Mouse (Mus musculus) cerebellum, postnatal 4 days (tissue): ENCODE results near the gene Kidins220.

Source experiments
- DNase-seq, 2 experiments: peaks; one replicate each; pipeline ENCODE4 v3.0.0; 2022; ENCODE audit warnings: low spot score in 2 of 2, mixed read lengths in 1 of 2

Gene Kidins220

DNA sequence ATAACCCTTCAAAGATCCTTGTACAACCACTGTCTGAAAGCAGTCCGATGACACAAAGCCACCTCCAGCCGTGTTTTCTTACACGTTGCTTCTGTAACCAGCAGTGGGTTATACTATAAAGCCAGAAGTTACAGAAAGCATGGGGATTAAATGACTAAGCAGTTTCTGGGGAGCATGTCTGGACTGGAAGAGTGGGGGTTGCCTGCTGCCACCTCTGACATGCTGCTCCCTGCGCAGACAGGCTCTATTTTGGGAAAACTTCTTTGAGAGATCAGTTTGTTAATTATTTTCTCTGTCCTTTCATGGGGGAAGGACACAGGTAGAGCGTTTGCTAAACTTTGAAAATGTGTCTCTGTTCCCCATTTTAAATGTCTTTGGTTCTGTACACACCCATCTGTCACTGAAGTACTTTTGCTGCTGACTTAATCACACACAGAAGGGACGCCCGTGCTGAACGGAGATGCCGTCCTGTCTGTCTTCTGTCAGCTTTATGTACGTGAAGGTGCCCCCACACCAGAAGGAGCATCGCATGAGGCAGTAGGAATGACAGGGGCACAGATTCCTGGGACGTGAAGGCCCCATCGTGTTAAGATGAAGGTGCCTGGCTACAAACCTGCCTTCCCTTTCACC lies 11.2 kb upstream of the Kidins220 start:
- no peak for DNase-seq

DNA sequence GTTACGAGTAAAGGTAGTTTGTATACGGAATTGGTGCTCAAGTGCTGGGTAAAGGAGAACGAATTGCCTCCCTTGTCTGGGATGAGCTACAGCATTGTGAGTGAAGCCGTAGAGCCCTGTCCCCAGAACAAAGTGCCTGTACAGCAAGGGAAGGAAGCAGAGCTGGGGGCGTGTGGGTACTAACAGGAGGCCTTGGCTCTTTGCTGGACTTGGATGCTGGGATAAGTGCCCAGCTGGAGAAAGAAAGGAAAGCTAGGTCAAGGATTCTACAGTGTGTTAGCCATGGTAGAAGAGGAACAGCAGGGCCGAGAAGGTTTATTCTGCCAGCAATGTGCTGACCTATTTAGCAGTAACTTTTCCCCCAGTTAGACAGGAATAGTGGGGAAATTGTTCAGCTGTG lies 9.3 kb upstream of the Kidins220 start:
- no peak for DNase-seq

GRCm38 (mm10) chr12:24966046-24966445 lies 8.7 kb upstream of the Kidins220 start:
- DNase-seq, result no peak

GRCm38 (mm10) chr12:24971490-24972200 lies 3.1 kb upstream of the Kidins220 start:
- DNase-seq, result no peak

- no peak for DNase-seq
Measured at GRCm38 (mm10) chr12:24972371-24973350, 2.1 kb upstream of the Kidins220 start.

GRCm38 (mm10) chr12:24973586-24973985 lies 1.1 kb upstream of the Kidins220 start:
- no peak for DNase-seq

DNA sequence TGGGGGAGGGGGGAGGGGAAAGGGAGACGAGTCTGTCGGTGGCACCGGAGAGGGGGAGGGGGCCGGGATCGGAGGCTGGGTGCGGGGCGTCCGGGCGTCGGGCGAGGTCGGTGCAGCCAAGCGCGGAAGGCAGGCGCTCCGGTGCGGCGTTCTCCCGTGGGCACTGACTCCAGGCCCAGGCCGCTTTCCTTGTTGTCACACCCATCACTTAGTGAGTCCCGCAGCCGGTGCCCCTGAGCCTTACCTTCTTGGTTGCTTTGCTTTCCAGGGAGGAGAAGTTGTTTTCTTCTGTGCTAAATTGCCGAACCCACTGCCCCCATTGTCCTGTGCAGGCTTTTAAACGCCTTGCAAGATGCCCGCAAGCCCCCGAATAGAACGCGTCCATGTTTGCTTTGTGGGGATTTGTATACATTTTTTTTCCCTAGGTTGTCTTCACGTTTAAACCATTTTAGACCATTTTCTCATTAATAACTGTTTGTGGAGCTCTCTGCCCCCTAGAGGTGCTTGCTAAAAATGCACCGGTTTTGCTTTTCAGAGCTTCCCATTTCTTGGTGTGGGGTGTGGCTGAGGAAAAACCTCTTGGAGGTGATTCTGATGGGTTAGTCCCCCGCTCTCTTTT lies 499 bp downstream of the Kidins220 start:
- DNase-seq, result peak; percentile 27 to 68

DNA sequence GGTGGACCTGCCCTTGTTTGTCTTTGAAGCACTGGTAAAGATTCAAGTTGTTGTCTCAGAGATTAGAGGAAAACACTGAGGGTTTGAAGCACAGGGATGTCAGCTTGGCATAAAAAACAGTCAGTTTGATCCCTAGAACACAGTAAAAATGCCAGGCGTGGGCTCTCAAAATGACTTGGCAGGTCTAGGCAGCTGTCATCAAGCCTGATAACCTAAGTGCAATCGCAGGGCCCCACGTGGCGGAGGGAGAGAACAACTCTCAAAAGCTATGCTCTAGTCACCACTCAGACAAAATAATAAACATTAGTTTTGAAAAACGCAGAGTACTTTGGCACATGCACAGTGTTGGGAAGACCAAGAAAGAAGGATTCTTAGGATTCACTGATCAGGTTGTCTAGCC lies 10.5 kb downstream of the Kidins220 start:
- DNase-seq, result no peak

DNA sequence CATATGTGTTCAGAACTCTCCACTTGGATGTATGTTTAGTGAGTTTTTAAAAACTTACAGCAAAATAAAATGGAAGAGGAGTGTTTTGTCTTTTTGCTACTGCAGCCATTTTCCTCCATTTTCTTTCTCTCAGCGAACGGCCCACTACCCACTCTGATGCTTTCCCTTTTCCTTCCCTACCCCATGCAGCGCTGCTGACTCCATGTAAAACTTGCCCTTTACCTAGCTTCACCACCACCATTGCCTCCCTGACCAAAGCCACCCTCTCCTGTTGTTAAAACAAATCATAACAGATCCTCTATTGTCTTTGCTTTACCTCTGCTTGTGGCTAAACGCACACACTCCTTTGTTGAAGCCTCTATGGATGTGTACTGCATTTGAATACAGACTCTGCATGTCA lies 20.6 kb downstream of the Kidins220 start:
- DNase-seq, result no peak

DNA sequence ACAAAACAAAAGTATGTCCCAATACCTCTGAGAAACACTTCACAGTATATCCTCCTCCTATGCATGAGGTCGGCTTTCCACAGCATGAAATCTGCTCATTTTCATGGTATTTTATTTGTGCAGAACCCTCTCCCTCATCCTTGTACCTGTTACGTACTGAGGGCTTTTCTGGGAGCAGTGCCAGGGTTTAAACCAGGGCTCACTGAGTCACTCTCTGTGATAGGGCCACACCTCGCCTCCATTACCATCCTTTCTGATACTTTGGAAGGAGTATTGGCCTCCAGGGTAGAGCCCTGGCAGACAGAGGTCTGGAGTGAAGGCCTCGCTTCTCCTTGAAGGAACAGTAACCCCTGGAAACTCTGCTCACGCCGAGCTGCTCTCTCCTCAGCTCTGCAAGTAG lies 30.6 kb downstream of the Kidins220 start:
- DNase-seq, result no peak

DNA sequence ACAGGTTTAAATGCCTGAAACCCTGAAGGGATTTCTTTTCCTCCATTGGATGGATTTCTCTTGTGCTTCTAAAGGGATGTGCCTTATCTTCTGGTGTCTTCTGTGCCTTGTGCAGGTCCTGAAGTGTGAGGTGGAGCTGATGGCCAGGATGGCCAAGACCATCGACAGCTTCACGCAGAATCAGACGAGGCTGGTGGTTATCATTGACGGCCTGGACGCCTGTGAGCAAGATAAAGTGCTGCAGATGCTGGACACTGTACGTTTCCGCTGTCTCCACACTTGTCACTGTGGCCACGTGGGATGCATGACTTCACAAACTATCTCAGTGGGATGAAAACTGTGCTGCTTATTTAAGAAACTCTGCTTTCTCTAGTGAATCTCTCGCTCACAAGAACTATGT lies 35.2 kb downstream of the Kidins220 start:
- DNase-seq, result no peak

DNA sequence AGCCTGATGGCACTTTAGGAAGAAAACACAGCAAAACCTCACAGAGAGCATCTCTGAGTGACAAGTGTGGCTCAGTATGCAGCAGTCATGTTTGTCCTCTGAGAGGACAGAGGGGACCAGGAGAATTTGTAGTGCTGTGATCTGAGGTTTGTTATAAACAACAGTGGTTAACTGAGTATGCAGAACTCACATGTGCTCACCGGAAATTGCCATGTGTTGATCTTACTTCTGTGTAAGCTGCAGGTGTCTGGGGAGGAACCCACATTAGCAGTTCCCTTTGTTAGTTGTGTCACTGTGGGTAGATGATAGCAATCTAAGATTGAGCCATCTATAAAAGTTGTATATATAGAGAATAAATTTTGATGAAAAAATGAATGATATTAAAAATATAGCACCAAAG lies 35.7 kb downstream of the Kidins220 start:
- DNase-seq, result no peak

DNA sequence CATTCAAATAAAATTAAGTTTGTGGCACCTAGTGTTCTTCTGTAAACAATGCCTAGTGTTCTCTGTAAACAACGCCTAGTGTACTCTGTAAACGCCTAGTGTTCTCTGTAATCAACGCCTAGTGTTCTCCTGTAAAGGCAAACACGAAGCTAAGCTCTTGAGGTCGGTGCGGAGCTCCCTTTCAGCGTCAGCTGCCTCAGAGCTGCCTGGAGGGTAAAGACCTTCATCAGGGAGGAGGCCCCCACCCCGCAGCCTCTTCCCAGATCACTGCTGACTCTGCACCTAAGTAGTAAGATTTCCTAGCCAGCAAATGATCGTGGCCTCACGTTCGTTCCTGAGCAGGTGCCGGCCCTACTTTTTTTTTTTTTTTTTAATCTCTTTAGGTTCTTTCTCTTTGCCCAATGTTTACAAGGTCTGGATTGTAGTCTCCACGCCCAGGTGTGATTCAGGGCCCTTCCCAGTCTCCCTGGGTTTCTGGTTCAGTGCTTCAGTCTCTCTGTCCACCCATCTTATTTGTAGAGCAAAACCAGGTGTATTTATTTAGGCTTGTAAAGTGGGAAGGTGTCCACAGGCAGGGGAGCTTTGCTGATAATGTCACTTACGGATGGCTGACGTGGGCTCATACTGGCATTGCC lies 37.1 kb downstream of the Kidins220 start:
- DNase-seq, result no peak

GRCm38 (mm10) chr12:25012555-25013540 lies 38.1 kb downstream of the Kidins220 start:
- no peak for DNase-seq

DNA sequence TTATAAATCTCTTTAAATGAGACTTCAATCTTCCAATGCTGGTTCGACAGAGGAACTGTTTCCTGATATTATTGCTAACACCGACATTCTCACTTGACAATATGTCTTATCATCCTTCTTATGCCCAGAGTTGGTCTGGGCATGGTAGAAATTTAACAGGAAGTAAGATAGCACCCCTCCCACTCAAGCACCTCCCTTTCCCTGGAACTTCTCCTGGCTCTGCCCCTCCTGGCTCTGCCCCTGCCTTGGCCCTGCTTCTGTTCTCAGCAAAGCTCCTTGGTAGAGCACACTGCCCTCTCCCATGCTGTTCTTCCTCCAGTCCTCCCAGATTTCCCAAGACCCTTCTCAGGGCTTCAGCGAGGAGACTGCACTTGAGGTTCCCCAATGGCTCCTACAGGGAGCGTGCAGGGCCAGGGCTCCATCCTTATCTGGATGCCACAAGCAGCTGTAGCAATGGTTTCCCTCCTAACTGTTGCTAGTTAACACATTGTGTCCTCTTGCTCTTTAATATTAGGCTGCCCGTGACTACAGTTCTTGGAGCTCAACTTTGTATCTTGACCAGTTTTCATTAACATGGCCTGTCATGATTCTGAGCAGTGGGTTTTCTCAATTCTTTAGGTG lies 39.7 kb downstream of the Kidins220 start:
- no peak for DNase-seq

DNA sequence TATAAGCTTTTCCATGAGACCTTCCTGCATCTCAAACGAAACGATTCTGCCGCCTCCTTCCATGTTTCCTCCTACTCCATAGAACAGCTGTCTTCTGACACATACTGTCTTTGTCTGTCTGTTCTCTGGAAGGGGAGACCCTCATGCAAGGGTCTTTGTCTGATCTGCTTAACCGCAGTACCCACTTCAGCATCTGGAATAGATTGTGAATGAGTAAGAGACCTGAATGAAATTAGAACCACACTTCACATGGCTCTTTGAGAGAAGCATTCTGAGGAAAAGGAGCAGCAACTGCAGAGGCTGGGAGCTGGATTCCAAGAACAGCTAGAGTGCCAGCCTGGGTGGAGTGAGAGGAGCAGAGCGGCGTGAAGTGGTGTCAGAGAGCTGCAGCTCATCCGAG lies 40.2 kb downstream of the Kidins220 start:
- DNase-seq, result no peak

- DNase-seq, result no peak
Measured at GRCm38 (mm10) chr12:25016995-25017394, 42.3 kb downstream of the Kidins220 start.

DNA sequence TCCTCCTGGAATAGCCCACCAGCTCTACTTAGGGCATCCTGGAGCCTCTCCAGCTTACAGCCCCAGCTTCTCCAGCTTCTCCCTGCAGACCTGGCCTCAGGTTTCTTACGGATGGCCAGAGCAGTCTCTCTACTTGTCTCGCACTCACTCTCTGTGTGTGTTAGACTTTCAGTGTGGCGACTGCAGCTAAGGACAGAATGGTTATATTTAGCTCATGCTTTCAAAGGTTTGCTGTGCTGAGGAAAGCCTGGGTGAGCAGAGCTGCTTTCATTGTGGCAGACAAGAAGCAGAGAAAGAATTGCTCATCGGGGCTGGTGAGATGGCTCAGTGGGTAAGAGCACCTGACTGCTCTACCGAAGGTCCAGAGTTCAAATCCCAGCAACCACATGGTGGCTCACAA lies 46.3 kb downstream of the Kidins220 start:
- no peak for DNase-seq

- no peak for DNase-seq
Measured at GRCm38 (mm10) chr12:25024862-25025545, 50.3 kb downstream of the Kidins220 start.
